In the genomic region with DNA sequence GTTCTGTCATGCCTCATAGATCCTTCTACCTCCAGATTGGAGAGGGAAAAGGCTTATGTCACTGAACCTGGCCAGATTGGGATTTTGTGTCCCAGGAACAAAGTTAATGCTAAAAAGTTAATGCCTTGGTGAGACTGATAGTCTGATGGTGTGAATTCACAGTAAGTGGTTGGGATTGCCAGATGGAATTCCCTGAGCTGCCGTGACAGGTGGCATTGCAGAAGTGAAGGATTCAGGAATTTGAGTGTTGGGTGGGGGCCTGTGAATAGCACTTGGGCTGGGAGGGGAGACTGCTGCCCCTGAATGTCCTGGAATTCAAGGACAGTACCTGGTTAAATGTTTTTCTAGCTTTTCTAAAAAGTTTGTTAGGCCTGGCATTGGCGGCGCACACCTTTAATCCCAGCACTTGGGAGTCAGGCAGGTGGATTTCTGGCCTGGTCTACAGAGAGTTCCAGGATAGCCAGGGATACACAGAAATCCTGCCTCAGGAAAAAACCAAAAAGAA, we compare ENCODE assay signal across 33 mouse cellular contexts. TPM values are rescaled to one million over a fixed set of nuclear protein-coding genes. Genes with fewer than 3 reads are reported as not detected.
A peak's percentile ranks its signal among the peaks of the same experiment; 100 is the strongest.
DNase-seq lines count a peak whose midpoint lies in the region; ATAC-seq and TF ChIP-seq lines count a peak whose summit lies in the region.
"Had no signal": no experiment of that assay in that cellular context is flagged by ENCODE, and none has a peak within 500 bp of the region (broad histone marks: within the 10 kb centered on the region; RNA-seq: fewer than 3 reads in every experiment).

No protein-coding gene starts in this region.

- H3K4me2 ChIP-seq in liver, embryonic 11.5 days, result 0 out of 2 replicates have a peak overlapping the region, but pooled peaks have one; percentile 4
- H3K4me2 ChIP-seq in liver, postnatal 0 days (ENCODE audit: low read depth, low read length), result no peak overlapping the region
- no peak overlapping the region for H3K4me2 ChIP-seq in liver, embryonic 15.5 days
- H3K4me2 ChIP-seq in lung, postnatal 0 days (replicated peaks; ENCODE audit: low read depth, low read length), result no peak overlapping the region
- H3K4me2 ChIP-seq: embryonic facial prominence, embryonic 13.5 days; forebrain, embryonic 12.5 days; forebrain, embryonic 15.5 days; heart, embryonic 13.5 days; hindbrain, embryonic 15.5 days had no signal

- TF ChIP-seq CTCF in liver, postnatal 0 days (IDR thresholded peaks at IDR 0.05; ENCODE audit: low read depth), result no peak
- no peak for TF ChIP-seq CTCF in MEL (IDR thresholded peaks at IDR 0.05 in 2 of 3, conservative IDR thresholded peaks at IDR 0.05 in 1 of 3; ENCODE audit: control insufficient read depth in 1 of 3, insufficient read depth in 1 of 3, low read depth in 2 of 3, low read length in 3 of 3, poor library complexity in 1 of 3, severe bottlenecking in 1 of 3)
- TF ChIP-seq CTCF in lung, postnatal 0 days (IDR thresholded peaks at IDR 0.05), result no peak

- no peak for TF ChIP-seq RAD21 in MEL (IDR thresholded peaks at IDR 0.05; ENCODE audit: low read depth, low read length)

- H3K4me1 ChIP-seq in liver, embryonic 11.5 days (replicated peaks; ENCODE audit: control insufficient read depth, insufficient read depth, low read length), result peaks cover 9% of the 10 kb centered on the region; the same call in 1 of the 2 replicates
- peaks cover 10% of the 10 kb centered on the region for H3K4me1 ChIP-seq in liver, postnatal 0 days (ENCODE audit: insufficient read depth)
- peaks cover 0 to 5% of the 10 kb centered on the region in 2 experiments; a peak in 1 of 4 replicates for H3K4me1 ChIP-seq in MEL (ENCODE audit: control insufficient read depth in 1 of 2, insufficient read depth in 2 of 2, low read length in 2 of 2)
- peaks cover 30% of the 10 kb centered on the region for H3K4me1 ChIP-seq in liver, embryonic 15.5 days (replicated peaks)
- H3K4me1 ChIP-seq in lung, postnatal 0 days (ENCODE audit: insufficient read depth, low read depth, low read length), result no peaks in the 10 kb centered on the region

- H3K36me3 ChIP-seq in liver, embryonic 11.5 days (ENCODE audit: control insufficient read depth, insufficient read depth, low read length), result peaks cover 34% of the 10 kb centered on the region
- H3K36me3 ChIP-seq in liver, postnatal 0 days (replicated peaks; ENCODE audit: insufficient read depth, low read length), result peaks cover 39% of the 10 kb centered on the region
- H3K36me3 ChIP-seq in MEL (ENCODE audit: control insufficient read depth in 1 of 2, insufficient read depth in 2 of 2, low read length in 2 of 2), result peaks cover 8 to 15% of the 10 kb centered on the region in 2 experiments
- peaks cover 46% of the 10 kb centered on the region for H3K36me3 ChIP-seq in liver, embryonic 15.5 days (replicated peaks)
- peaks cover 19% of the 10 kb centered on the region for H3K36me3 ChIP-seq in lung, postnatal 0 days (ENCODE audit: insufficient read depth, low read length)

- no peak overlapping the region for H3K9ac ChIP-seq in liver, embryonic 11.5 days (ENCODE audit: low read depth, low read length)
- no peak overlapping the region; the same call in 1 of the 2 replicates for H3K9ac ChIP-seq in liver, postnatal 0 days (replicated peaks)
- H3K9ac ChIP-seq in MEL (ENCODE audit: control insufficient read depth, low read depth, low read length, poor library complexity, severe bottlenecking), result no peak overlapping the region
- H3K9ac ChIP-seq in liver, embryonic 15.5 days, result no peak overlapping the region
- H3K9ac ChIP-seq in lung, postnatal 0 days (replicated peaks; ENCODE audit: low read depth), result no peak overlapping the region
- H3K9ac ChIP-seq: embryonic facial prominence, embryonic 13.5 days; forebrain, embryonic 12.5 days; forebrain, embryonic 15.5 days; heart, embryonic 13.5 days; hindbrain, embryonic 15.5 days had no signal

- H3K27ac ChIP-seq in liver, embryonic 11.5 days (ENCODE audit: low read depth, low read length), result peak overlapping the region; percentile 2
- no peak overlapping the region for H3K27ac ChIP-seq in liver, postnatal 0 days (ENCODE audit: low read depth)
- no peak overlapping the region for H3K27ac ChIP-seq in MEL (ENCODE audit: control insufficient read depth, low read depth, low read length)
- H3K27ac ChIP-seq in liver, embryonic 15.5 days (replicated peaks), result peak overlapping the region; percentile 29; the same call in 1 of the 2 replicates
- no peak overlapping the region for H3K27ac ChIP-seq in lung, postnatal 0 days (ENCODE audit: low read length)
- H3K27ac ChIP-seq: embryonic facial prominence, embryonic 10.5 days; embryonic facial prominence, embryonic 13.5 days; forebrain, embryonic 12.5 days; forebrain, embryonic 15.5 days; heart, adult 2 months; heart, embryonic 10.5 days; heart, embryonic 13.5 days; hindbrain, embryonic 15.5 days had no signal

- H3K27me3 ChIP-seq in liver, embryonic 11.5 days (replicated peaks; ENCODE audit: control insufficient read depth, insufficient read depth, low read length), result no peaks in the 10 kb centered on the region
- no peaks in the 10 kb centered on the region for H3K27me3 ChIP-seq in liver, postnatal 0 days (ENCODE audit: insufficient read depth, low read length)
- no peaks in the 10 kb centered on the region for H3K27me3 ChIP-seq in MEL (ENCODE audit: control insufficient read depth in 1 of 2, insufficient read depth in 2 of 2, low read length in 2 of 2)
- no peaks in the 10 kb centered on the region for H3K27me3 ChIP-seq in liver, embryonic 15.5 days
- H3K27me3 ChIP-seq in lung, postnatal 0 days (replicated peaks; ENCODE audit: insufficient read depth, low read length), result no peaks in the 10 kb centered on the region
- H3K27me3 ChIP-seq: CH12.LX; embryonic facial prominence, embryonic 13.5 days; forebrain, embryonic 12.5 days; forebrain, embryonic 15.5 days; heart, embryonic 13.5 days; hindbrain, embryonic 15.5 days; Patski had no signal

- H3K9me3 ChIP-seq in liver, embryonic 11.5 days (ENCODE audit: control insufficient read depth, low read length), result no peaks in the 10 kb centered on the region
- H3K9me3 ChIP-seq in liver, postnatal 0 days (ENCODE audit: low read length), result no peaks in the 10 kb centered on the region
- no peaks in the 10 kb centered on the region for H3K9me3 ChIP-seq in MEL (replicated peaks; ENCODE audit: insufficient read depth, low read length)
- H3K9me3 ChIP-seq in liver, embryonic 15.5 days (replicated peaks), result no peaks in the 10 kb centered on the region
- H3K9me3 ChIP-seq in lung, postnatal 0 days (ENCODE audit: low read length), result no peaks in the 10 kb centered on the region
- H3K9me3 ChIP-seq: embryonic facial prominence, embryonic 10.5 days; embryonic facial prominence, embryonic 13.5 days; forebrain, embryonic 12.5 days; forebrain, embryonic 15.5 days; heart, embryonic 10.5 days; heart, embryonic 13.5 days; hindbrain, embryonic 15.5 days had no signal

- H3K4me3 ChIP-seq in liver, embryonic 11.5 days (ENCODE audit: low read depth, low read length), result no peak overlapping the region
- no peak overlapping the region for H3K4me3 ChIP-seq in liver, postnatal 0 days (ENCODE audit: low read depth, low read length)
- H3K4me3 ChIP-seq in MEL (ENCODE audit: control insufficient read depth in 1 of 2, insufficient read depth in 1 of 2, low read depth in 2 of 2, low read length in 2 of 2), result no peak overlapping the region
- no peak overlapping the region for H3K4me3 ChIP-seq in liver, embryonic 15.5 days (replicated peaks)
- no peak overlapping the region for H3K4me3 ChIP-seq in lung, postnatal 0 days (ENCODE audit: low read depth, low read length)
- H3K4me3 ChIP-seq: embryonic facial prominence, embryonic 10.5 days; embryonic facial prominence, embryonic 13.5 days; erythroblast, embryonic 14.5 days; forebrain, embryonic 12.5 days; forebrain, embryonic 15.5 days; heart, adult 2 months; heart, embryonic 10.5 days; heart, embryonic 13.5 days; hindbrain, embryonic 15.5 days had no signal

- DNase-seq in liver, embryonic 11.5 days (ENCODE audit: low spot score), result no peak
- no peak for DNase-seq in liver, postnatal 0 days
- DNase-seq in 416B (ENCODE audit: low read depth) (peak; percentile 25), MEL (ENCODE audit: low read depth, low spot score) (peak; percentile 41)
- DNase-seq in gastrocnemius, adult 8-10 months (ENCODE audit: low spot score in 2 of 2), result no peak
- DNase-seq in lung, postnatal 0 days (ENCODE audit: low spot score), result no peak
- DNase-seq: adrenal gland, adult 2 months; adrenal gland, postnatal 14 days; B cell, adult 2 months; cerebellum, adult 11 months; cerebellum, adult 2 months; cerebellum, adult 9-11 months; cerebellum, postnatal 25 days; embryo, embryonic 11 days; gastrocnemius, postnatal 10 days; gastrocnemius, postnatal 36 days; heart, adult 2 months; heart, postnatal 14 days; heart, postnatal 4 days had no signal

- no peak for ATAC-seq in liver, embryonic 11.5 days (replicated peaks; ENCODE audit: low FRiP score)
- ATAC-seq in liver, postnatal 0 days, result no peak
- no peak for ATAC-seq in liver, embryonic 15.5 days (ENCODE audit: insufficient read depth)
- ATAC-seq in lung, postnatal 0 days, result no peak
- ATAC-seq: forebrain, embryonic 15.5 days; Patski had no signal

- H3K79me2 ChIP-seq in MEL (ENCODE audit: control insufficient read depth, insufficient read depth, low read length, poor library complexity), result peaks cover 31% of the 10 kb centered on the region

- peak in 1 of 2 experiments; percentile 64; a peak in 1 of 4 replicates for TF ChIP-seq POLR2A in MEL (IDR thresholded peaks at IDR 0.05; ENCODE audit: control insufficient read depth in 1 of 2, insufficient read depth in 1 of 2, low read depth in 1 of 2, low read length in 2 of 2, poor library complexity in 1 of 2)

- no peak for TF ChIP-seq EP300 in liver, postnatal 0 days (IDR thresholded peaks at IDR 0.05; ENCODE audit: low read depth)
- TF ChIP-seq EP300 in MEL (IDR thresholded peaks at IDR 0.05; ENCODE audit: low read depth in 1 of 2, low read length in 2 of 2), result no peak
- no peak for TF ChIP-seq EP300 in lung, postnatal 0 days (IDR thresholded peaks at IDR 0.05)

- WGBS in liver, embryonic 11.5 days, result 87% methylated on average over 3 of the region's 3 CpGs
- WGBS in liver, postnatal 0 days (ENCODE audit: insufficient replicate concordance), result 91% methylated on average over 3 of the region's 3 CpGs
- WGBS in liver, embryonic 15.5 days (ENCODE audit: insufficient replicate concordance), result 83% methylated on average over 3 of the region's 3 CpGs
- 61% methylated on average over 3 of the region's 3 CpGs for WGBS in lung, postnatal 0 days

RNA-seq across cellular contexts. Expression of a gene that starts 4.3 kb away (rescaled TPM):
- polyA plus RNA-seq in liver, embryonic 11.5 days (2014; fragmentation: Nextera tagmentation; extraction: Ambion mirVana), result 1,895 and 1,977 TPM in 2 replicates
- polyA plus RNA-seq in liver, postnatal 0 days (2015; fragmentation: Nextera tagmentation; extraction: Ambion mirVana), result 681 and 692 TPM in 2 replicates
- 1,584 and 1,827 TPM in 2 replicates for total RNA-seq in MEL (2012; rRNA removed)
- 1,000 to 10,000 TPM in 1 of 2 experiments, 100 to 1,000 TPM in 1; 726 to 4,532 TPM for polyA plus RNA-seq in MEL (2012; ENCODE audit: insufficient read depth in 1 of 2, insufficient read length in 2 of 2, low read depth in 1 of 2, low replicate concordance in 2 of 2, missing spikeins in 1 of 2)
- polyA plus RNA-seq in liver, embryonic 15.5 days (2015; fragmentation: Nextera tagmentation; extraction: Ambion mirVana), result 830 and 871 TPM in 2 replicates
- 100 to 1,000 TPM; 426 to 569 (median 499) TPM for total RNA-seq in gastrocnemius, adult 8-10 months (2022)
- polyA plus RNA-seq in lung, postnatal 0 days (2015; fragmentation: Nextera tagmentation; extraction: Ambion mirVana), result 616 and 675 TPM in 2 replicates

RNA-seq across cellular contexts. Expression of a gene that starts 17.7 kb away (rescaled TPM):
- not detected in 2 replicates for polyA plus RNA-seq in liver, embryonic 11.5 days (2014; fragmentation: Nextera tagmentation; extraction: Ambion mirVana)
- polyA plus RNA-seq in liver, postnatal 0 days (2015; fragmentation: Nextera tagmentation; extraction: Ambion mirVana), result not detected in 2 replicates
- total RNA-seq in MEL (2012; rRNA removed), result not detected in 2 replicates
- polyA plus RNA-seq in MEL (2012; ENCODE audit: insufficient read depth in 1 of 2, insufficient read length in 2 of 2, low read depth in 1 of 2, low replicate concordance in 2 of 2, missing spikeins in 1 of 2), result not detected
- polyA plus RNA-seq in liver, embryonic 15.5 days (2015; fragmentation: Nextera tagmentation; extraction: Ambion mirVana), result not detected in 2 replicates
- total RNA-seq in gastrocnemius, adult 8-10 months (2022), result not detected
- not detected in 2 replicates for polyA plus RNA-seq in lung, postnatal 0 days (2015; fragmentation: Nextera tagmentation; extraction: Ambion mirVana)
- total RNA-seq: adrenal gland, postnatal 14 days; adrenal gland, postnatal 4 days; CH12.LX; gastrocnemius, postnatal 36 days; granulocyte monocyte progenitor cell, adult 5-6 weeks; heart, adult 2 months; heart, postnatal 14 days; heart, postnatal 4 days had no signal
- polyA plus RNA-seq: adrenal gland, adult 2 months; embryonic facial prominence, embryonic 13.5 days; erythroblast, embryonic 14.5 days; heart, adult 2 months; heart, embryonic 10.5 days; heart, embryonic 13.5 days; hindbrain, embryonic 11.5 days; Patski had no signal

RNA-seq across cellular contexts. Expression of a gene that starts 21.7 kb away (rescaled TPM):
- polyA plus RNA-seq in liver, embryonic 11.5 days (2014; fragmentation: Nextera tagmentation; extraction: Ambion mirVana), result 138 and 147 TPM in 2 replicates
- 44.8 and 48.9 TPM in 2 replicates for polyA plus RNA-seq in liver, postnatal 0 days (2015; fragmentation: Nextera tagmentation; extraction: Ambion mirVana)
- 76.1 and 87.6 TPM in 2 replicates for total RNA-seq in MEL (2012; rRNA removed)
- polyA plus RNA-seq in MEL (2012; ENCODE audit: insufficient read depth in 1 of 2, insufficient read length in 2 of 2, low read depth in 1 of 2, low replicate concordance in 2 of 2, missing spikeins in 1 of 2), result 10 to 100 TPM in 1 of 2 experiments, not detected in 1; 81.3 TPM
- polyA plus RNA-seq in liver, embryonic 15.5 days (2015; fragmentation: Nextera tagmentation; extraction: Ambion mirVana), result 130 and 137 TPM in 2 replicates
- total RNA-seq in gastrocnemius, adult 8-10 months (2022), result 10 to 100 TPM in 2 of 4 experiments, 1 to 10 TPM in 2; 8.7 to 13.2 (median 9.8) TPM
- 20.0 and 20.9 TPM in 2 replicates for polyA plus RNA-seq in lung, postnatal 0 days (2015; fragmentation: Nextera tagmentation; extraction: Ambion mirVana)

RNA-seq across cellular contexts. Expression of a gene that starts 39.9 kb away (rescaled TPM):
- polyA plus RNA-seq in liver, embryonic 11.5 days (2014; fragmentation: Nextera tagmentation; extraction: Ambion mirVana), result not detected in 2 replicates
- not detected in 2 replicates for polyA plus RNA-seq in liver, postnatal 0 days (2015; fragmentation: Nextera tagmentation; extraction: Ambion mirVana)
- total RNA-seq in MEL (2012; rRNA removed), result not detected in 2 replicates
- polyA plus RNA-seq in MEL (2012; ENCODE audit: insufficient read depth in 1 of 2, insufficient read length in 2 of 2, low read depth in 1 of 2, low replicate concordance in 2 of 2, missing spikeins in 1 of 2), result not detected
- polyA plus RNA-seq in liver, embryonic 15.5 days (2015; fragmentation: Nextera tagmentation; extraction: Ambion mirVana), result 0.07 TPM in 1 of 2 replicates, not detected in the other
- not detected for total RNA-seq in gastrocnemius, adult 8-10 months (2022)
- 0.23 TPM in 2 replicates for polyA plus RNA-seq in lung, postnatal 0 days (2015; fragmentation: Nextera tagmentation; extraction: Ambion mirVana)
- total RNA-seq: adrenal gland, adult 2 months; adrenal gland, postnatal 14 days; adrenal gland, postnatal 4 days; CH12.LX; gastrocnemius, postnatal 36 days; granulocyte monocyte progenitor cell, adult 5-6 weeks; heart, adult 2 months; heart, postnatal 4 days had no signal
- polyA plus RNA-seq: adrenal gland, adult 2 months; cerebellum, adult 2 months; embryonic facial prominence, embryonic 10.5 days; erythroblast, embryonic 14.5 days; forebrain, embryonic 12.5 days; forebrain, embryonic 15.5 days; heart, adult 2 months; heart, embryonic 10.5 days; heart, embryonic 13.5 days; hindbrain, embryonic 11.5 days; hindbrain, embryonic 15.5 days; Patski had no signal

Comparison
In these comparisons a context has a peak if more than half of its experiments do, and no peak if none do; other contexts are left out.
1. H3K27ac ChIP-seq: peak in liver, embryonic 11.5 days (single experiment) and liver, embryonic 15.5 days (single experiment); none in liver, postnatal 0 days (single experiment), MEL (single experiment) and lung, postnatal 0 days (single experiment).
2. DNase-seq: peak in 416B (single experiment) and MEL (single experiment); none in liver, embryonic 11.5 days (single experiment), liver, postnatal 0 days (single experiment), gastrocnemius, adult 8-10 months (0 of 2) and lung, postnatal 0 days (single experiment).